Mouse (Mus musculus) lung, postnatal 0 days (tissue): ENCODE results near the gene Stub1. TPM values are rescaled to one million over a fixed set of nuclear protein-coding genes. Genes with fewer than 3 reads are reported as not detected.

ENCODE experiments used
- ATAC-seq: fragments of 200-750 bp; cut with Nextera tagmentation; 2 replicates; pipeline ENCODE4 v1.8.0; 2017; ENCODE audit warnings: moderate library complexity
- DNase-seq: peaks from one replicate; pipeline ENCODE4 v3.0.0-alpha.2; 2016; ENCODE audit warnings: low spot score
- H3K27ac ChIP-seq: fragments of 300-500 bp; sonication (generic); 2 replicates; pipeline ENCODE4 v1.5.1; 2014; ENCODE audit warnings: antibody characterized with exemption, mild to moderate bottlenecking, low read length, mixed read lengths
- H3K27me3 ChIP-seq: fragments of 300-500 bp; sonication (generic); replicated peaks from 2 replicates; pipeline ENCODE4 v1.6.1; 2014; ENCODE audit warnings: low read length, mixed read lengths; ENCODE audit not compliant: insufficient read depth
- H3K36me3 ChIP-seq: fragments of 300-500 bp; sonication (generic); 2 replicates; pipeline ENCODE4 v1.6.1; 2014; ENCODE audit warnings: low read length, mixed read lengths; ENCODE audit not compliant: insufficient read depth
- H3K4me1 ChIP-seq: fragments of 300-500 bp; sonication (generic); 2 replicates; pipeline ENCODE4 v1.6.1; 2014; ENCODE audit warnings: antibody characterized with exemption, low read depth, low read length, mixed read lengths; ENCODE audit not compliant: insufficient read depth
- H3K4me2 ChIP-seq: fragments of 300-500 bp; sonication (generic); replicated peaks from 2 replicates; pipeline ENCODE4 v1.6.1; 2014; ENCODE audit warnings: low read depth, mild to moderate bottlenecking, low read length, moderate library complexity, mixed read lengths
- H3K4me3 ChIP-seq: fragments of 300-500 bp; sonication (generic); 2 replicates; pipeline ENCODE4 v1.5.1; 2014; ENCODE audit warnings: low read depth, low read length
- H3K9ac ChIP-seq: fragments of 300-500 bp; sonication (generic); replicated peaks from 2 replicates; pipeline ENCODE4 v1.6.1; 2014; ENCODE audit warnings: low read depth, mild to moderate bottlenecking
- H3K9me3 ChIP-seq: fragments of 300-500 bp; sonication (generic); 2 replicates; pipeline ENCODE4 v1.6.1; 2016; ENCODE audit warnings: low read length, mixed read lengths
- CTCF ChIP-seq: IDR thresholded peaks from 2 replicates; pipeline ENCODE4 v1.5.1; 2016; ENCODE audit warnings: antibody characterized with exemption, mild to moderate bottlenecking
- EP300 ChIP-seq: IDR thresholded peaks from 2 replicates; pipeline ENCODE4 v1.6.1; 2016; ENCODE audit warnings: antibody characterized with exemption, mild to moderate bottlenecking, control low read depth
- WGBS: fragments of 180-500 bp; shearing (Covaris S2); extraction: QIAGEN DNeasy Blood & Tissue Kit; methylation state at CpG from one replicate; pipeline ENCODE4 v1.1.7; 2014; 5-methylcytosine and 5-hydroxymethylcytosine counted together
- polyA plus RNA-seq: library from polyadenylated mRNA; unstranded; fragments of >200 nt; fragmentation: Nextera tagmentation; extraction: Ambion mirVana; gene quantifications from 2 replicates; pipeline ENCODE4 v1.2.1, GENCODE M21; 2015

Gene Stub1
- polyA plus RNA-seq, 1 experiment from 2014 or later, result 198 TPM

DNA sequence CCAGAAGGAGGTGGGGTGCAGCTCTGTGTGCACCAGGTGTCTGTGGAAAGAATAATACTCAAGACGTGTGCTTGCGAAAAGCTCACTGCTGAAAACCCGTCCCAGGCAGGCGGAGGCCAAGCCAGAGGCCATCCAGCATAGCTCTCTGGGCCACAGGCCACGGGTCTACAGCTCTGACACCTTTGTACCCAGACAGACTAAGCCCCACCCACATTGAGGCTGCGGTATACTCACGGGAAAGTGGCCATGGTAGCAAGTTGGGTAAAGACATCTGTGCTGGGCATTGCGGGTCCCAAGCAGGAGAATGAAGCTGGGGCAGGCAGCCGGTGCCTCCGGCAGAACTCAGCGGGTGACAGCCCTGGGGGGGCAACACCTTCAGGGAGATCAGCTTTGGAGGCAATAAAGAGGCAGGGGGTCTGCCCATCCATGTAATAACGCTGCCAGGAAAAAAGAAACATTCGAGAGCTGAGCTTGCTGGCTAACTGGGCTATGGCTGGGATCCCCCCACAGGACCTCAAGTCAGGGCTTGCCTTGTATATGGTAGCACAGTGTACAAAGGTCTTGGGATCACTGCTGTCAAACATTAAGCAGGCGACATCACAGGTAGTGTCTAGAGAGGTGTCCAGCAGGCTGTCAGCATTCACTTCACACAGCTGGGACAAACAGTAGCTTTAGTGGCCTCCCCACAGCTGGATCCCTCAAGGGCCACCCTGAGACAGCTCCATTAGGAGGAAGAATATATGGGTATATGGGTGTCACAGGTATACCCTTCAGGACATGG lies 6.4 kb upstream of the Stub1 start:
- H3K4me3 ChIP-seq, result no peak overlapping the region
- H3K4me1 ChIP-seq, result peaks cover 18% of the 10 kb centered on the region; the same call in 1 of the 2 replicates
- H3K27me3 ChIP-seq, result no peaks in the 10 kb centered on the region
- no peak for TF ChIP-seq CTCF
- no peak for TF ChIP-seq EP300
- no peaks in the 10 kb centered on the region for H3K9me3 ChIP-seq
- no peak overlapping the region for H3K4me2 ChIP-seq
- DNase-seq (no peak), ATAC-seq (no peak)
- 84% methylated on average over 14 of the region's 14 CpGs for WGBS
- H3K36me3 ChIP-seq, result peaks cover 13% of the 10 kb centered on the region; the same call in 1 of the 2 replicates
- H3K9ac ChIP-seq, result no peak overlapping the region
- no peak overlapping the region for H3K27ac ChIP-seq

DNA sequence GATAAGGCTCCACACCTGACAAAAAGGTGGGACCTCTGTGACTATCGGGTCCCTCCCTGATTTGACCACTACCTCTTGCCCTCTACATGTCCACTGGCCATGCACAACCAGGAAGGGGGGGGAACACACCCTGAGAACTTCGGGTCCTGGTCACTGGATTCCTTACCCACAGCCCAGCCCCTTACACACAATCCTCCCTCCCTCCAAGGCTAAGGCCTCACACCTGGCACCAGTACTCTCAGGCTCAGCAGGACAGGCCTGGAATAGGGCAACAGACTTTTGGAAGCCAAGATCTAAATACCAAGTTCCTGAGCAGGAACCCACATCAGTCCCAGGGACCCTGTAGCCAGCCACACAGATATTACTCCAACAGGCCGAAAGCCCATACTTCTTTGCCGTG lies 5.7 kb upstream of the Stub1 start:
- Histone ChIP-seq H3K27ac (no peak overlapping the region), H3K27me3 (no peaks in the 10 kb centered on the region), H3K9ac (no peak overlapping the region), H3K4me2 (no peak overlapping the region), H3K4me1 (peaks cover 26% of the 10 kb centered on the region), H3K9me3 (no peaks in the 10 kb centered on the region), H3K4me3 (no peak overlapping the region), H3K36me3 (peaks cover 13% of the 10 kb centered on the region; the same call in 1 of the 2 replicates)
- WGBS, result 88% methylated on average over 4 of the region's 4 CpGs
- TF ChIP-seq EP300, result no peak
- TF ChIP-seq CTCF, result no peak
- no peak for DNase-seq
- ATAC-seq, result no peak

GRCm38 (mm10) chr17:25837533-25837932 lies 4.3 kb upstream of the Stub1 start:
- H3K27ac ChIP-seq, result no peak overlapping the region
- H3K4me3 ChIP-seq, result no peak overlapping the region
- ATAC-seq (no peak), DNase-seq (no peak)
- H3K9me3 ChIP-seq, result no peaks in the 10 kb centered on the region
- H3K4me1 ChIP-seq, result peaks cover 25% of the 10 kb centered on the region
- peaks cover 13% of the 10 kb centered on the region; the same call in 1 of the 2 replicates for H3K36me3 ChIP-seq
- no peaks in the 10 kb centered on the region for H3K27me3 ChIP-seq
- no peak for TF ChIP-seq EP300
- TF ChIP-seq CTCF, result no peak
- 44% methylated on average over 3 of the region's 3 CpGs for WGBS
- no peak overlapping the region for H3K4me2 ChIP-seq
- no peak overlapping the region for H3K9ac ChIP-seq

DNA sequence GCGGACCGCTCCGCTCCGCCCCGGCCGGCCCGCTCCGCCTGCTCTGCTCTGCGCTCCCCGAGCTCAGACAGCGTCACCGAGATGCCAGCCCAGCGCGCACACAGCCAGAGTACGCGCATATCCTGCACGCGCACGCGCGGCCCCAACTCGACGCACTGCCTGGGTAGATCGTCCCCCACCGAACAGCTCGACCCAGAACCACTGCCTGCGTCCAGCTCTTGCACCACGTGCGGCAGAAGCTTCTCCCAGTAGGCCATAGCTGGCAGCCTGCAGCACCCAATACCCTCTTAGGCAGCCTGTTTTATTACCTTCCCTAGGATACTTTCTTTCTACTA lies 3.8 kb upstream of the Stub1 start, which contains the start of gene Rhbdl1:
Gene Rhbdl1, minus strand, starts transcription at position 220 of the 335 bp plus-strand sequence.
- no peak within 1 kb of the TSS for H3K27ac ChIP-seq
- H3K4me3 ChIP-seq, result peak within 1 kb of the TSS; percentile 31; the same call in 1 of the 2 replicates
- WGBS, result under 1% methylated on average over 22 of the region's 29 CpGs

DNA sequence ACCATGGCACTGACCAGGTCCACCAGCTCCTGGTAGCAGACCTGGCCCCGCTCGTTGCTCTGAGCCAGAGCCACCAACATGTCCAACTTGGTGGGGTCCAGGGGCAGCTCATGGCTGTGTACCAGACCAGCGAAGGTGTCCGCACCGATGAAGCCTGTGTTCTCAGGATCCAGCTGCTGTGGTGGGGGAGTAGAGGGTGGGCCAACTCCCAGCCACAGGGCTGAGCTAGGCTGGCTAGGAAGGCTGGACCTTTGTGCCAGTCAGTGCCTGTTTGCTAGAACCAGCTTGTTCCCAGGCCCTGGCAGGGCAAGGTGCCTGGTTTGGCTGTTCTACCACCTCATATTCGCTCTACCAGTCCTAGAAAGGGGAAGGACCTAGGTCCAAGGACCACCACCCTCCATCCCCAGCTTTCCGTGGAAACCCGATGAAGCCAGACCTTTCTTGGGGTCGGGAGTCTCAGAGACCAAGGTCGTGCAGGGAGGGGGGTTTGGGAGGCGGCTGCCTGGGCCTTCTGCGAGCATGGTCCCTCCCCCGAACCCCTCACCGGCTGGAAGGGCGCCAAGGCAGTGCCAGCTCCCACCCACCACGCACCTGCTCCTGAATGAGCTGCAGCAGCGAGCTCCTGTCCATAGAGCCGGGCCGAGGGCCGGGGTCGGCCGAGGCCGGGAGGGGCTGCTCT lies 3.3 kb upstream of the Stub1 start:
- no peak for DNase-seq
- Histone ChIP-seq H3K9me3 (no peaks in the 10 kb centered on the region), H3K36me3 (peaks cover 5% of the 10 kb centered on the region; the same call in 1 of the 2 replicates), H3K4me1 (peaks cover 33% of the 10 kb centered on the region), H3K4me3 (peak overlapping the region; percentile 31; the same call in 1 of the 2 replicates), H3K27me3 (no peaks in the 10 kb centered on the region), H3K4me2 (peak overlapping the region; percentile 68), H3K9ac (no peak overlapping the region), H3K27ac (no peak overlapping the region)
- ATAC-seq, result no peak
- no peak for TF ChIP-seq EP300
- TF ChIP-seq CTCF, result no peak
- WGBS, result 26% methylated on average over 20 of the region's 23 CpGs

More for the DNA sequence above, 3.8 kb upstream of the Stub1 start, which contains the start of gene Rhbdl1:
- no peak for ATAC-seq
- no peaks in the 10 kb centered on the region for H3K27me3 ChIP-seq
- H3K9me3 ChIP-seq, result no peaks in the 10 kb centered on the region
- no peak within 1 kb of the TSS for H3K9ac ChIP-seq
- peaks cover 28% of the 10 kb centered on the region for H3K4me1 ChIP-seq
- H3K36me3 ChIP-seq, result peaks cover 8% of the 10 kb centered on the region; the same call in 1 of the 2 replicates
- DNase-seq, result peak; percentile 62
- TF ChIP-seq CTCF, result no peak
- TF ChIP-seq EP300, result no peak
- peak within 1 kb of the TSS; percentile 68 for H3K4me2 ChIP-seq

GRCm38 (mm10) chr17:25835816-25836215 lies 2.6 kb upstream of the Stub1 start:
- H3K4me3 ChIP-seq, result no peak overlapping the region
- peaks cover 6% of the 10 kb centered on the region; the same call in 1 of the 2 replicates for H3K36me3 ChIP-seq
- H3K9ac ChIP-seq, result no peak overlapping the region
- peaks cover 39% of the 10 kb centered on the region for H3K4me1 ChIP-seq
- 84% methylated on average over 16 of the region's 16 CpGs for WGBS
- H3K27ac ChIP-seq, result no peak overlapping the region
- no peaks in the 10 kb centered on the region for H3K9me3 ChIP-seq
- no peaks in the 10 kb centered on the region for H3K27me3 ChIP-seq
- no peak for DNase-seq
- TF ChIP-seq EP300, result no peak
- no peak for TF ChIP-seq CTCF
- H3K4me2 ChIP-seq, result no peak overlapping the region
- ATAC-seq, result no peak
